ENCODE assay signal across 7 mouse cellular contexts in genomic region chr10:111506101-111506925, GRCm38 (mm10). TPM values are rescaled to one million over a fixed set of nuclear protein-coding genes. Genes with fewer than 3 reads are reported as not detected.
DNase-seq lines count a peak whose midpoint lies in the region; ATAC-seq lines count a peak whose summit lies in the region.

Gene Phlda1 (plus strand): TSS chr10:111506286.

- H3K27me3 ChIP-seq in embryonic facial prominence, embryonic 10.5 days (replicated peaks; ENCODE audit: low read depth, poor library complexity, severe bottlenecking), result no peaks in the 10 kb centered on the region
- no peaks in the 10 kb centered on the region for H3K27me3 ChIP-seq in limb, embryonic 10.5 days (ENCODE audit: low read depth, poor library complexity, severe bottlenecking)
- peaks cover 22% of the 10 kb centered on the region; the same call in 1 of the 2 replicates for H3K27me3 ChIP-seq in midbrain, embryonic 13.5 days

- ATAC-seq in granulocyte monocyte progenitor cell, adult 5-6 weeks (replicated peaks; ENCODE audit: poor library complexity, severe bottlenecking), result peak; percentile 69
- ATAC-seq in midbrain, embryonic 13.5 days, result peak; percentile 90

- H3K4me2 ChIP-seq in midbrain, embryonic 13.5 days (replicated peaks), result peak within 1 kb of the TSS; percentile 71

- peak within 1 kb of the TSS; percentile 89 for H3K4me3 ChIP-seq in embryonic facial prominence, embryonic 10.5 days
- peak within 1 kb of the TSS; percentile 94 for H3K4me3 ChIP-seq in limb, embryonic 10.5 days
- H3K4me3 ChIP-seq in midbrain, embryonic 13.5 days (replicated peaks), result peak within 1 kb of the TSS; percentile 67

- peak within 1 kb of the TSS; percentile 88 for H3K9ac ChIP-seq in midbrain, embryonic 13.5 days (replicated peaks)

- no peaks in the 10 kb centered on the region for H3K36me3 ChIP-seq in embryonic facial prominence, embryonic 10.5 days (replicated peaks)
- H3K36me3 ChIP-seq in limb, embryonic 10.5 days, result no peaks in the 10 kb centered on the region
- no peaks in the 10 kb centered on the region for H3K36me3 ChIP-seq in midbrain, embryonic 13.5 days

- WGBS in embryonic facial prominence, embryonic 10.5 days, result under 1% methylated on average over 94 of the region's 94 CpGs
- WGBS in limb, embryonic 10.5 days, result under 1% methylated on average over 94 of the region's 94 CpGs
- 1% methylated on average over 87 of the region's 94 CpGs for WGBS in midbrain, embryonic 13.5 days

- peaks cover 58% of the 10 kb centered on the region for H3K4me1 ChIP-seq in embryonic facial prominence, embryonic 10.5 days
- H3K4me1 ChIP-seq in limb, embryonic 10.5 days, result peaks cover 62% of the 10 kb centered on the region
- H3K4me1 ChIP-seq in midbrain, embryonic 13.5 days (replicated peaks), result peaks cover 23% of the 10 kb centered on the region

- DNase-seq in adrenal gland, postnatal 10 days, result peak; percentile 98
- peak; percentile 96 for DNase-seq in embryonic facial prominence, embryonic 10.5 days (ENCODE audit: low spot score)
- DNase-seq in kidney, adult 11 months, result peak; percentile 92
- DNase-seq in limb, embryonic 10.5 days (ENCODE audit: low spot score), result peak; percentile 97
- peak; percentile 77 for DNase-seq in spleen, adult 12 weeks (ENCODE audit: low spot score)

- H3K27ac ChIP-seq in embryonic facial prominence, embryonic 10.5 days (replicated peaks), result peak within 1 kb of the TSS; percentile 96
- peak within 1 kb of the TSS; percentile 97 for H3K27ac ChIP-seq in limb, embryonic 10.5 days
- H3K27ac ChIP-seq in midbrain, embryonic 13.5 days, result peak within 1 kb of the TSS; percentile 88

- H3K9me3 ChIP-seq in embryonic facial prominence, embryonic 10.5 days, result no peaks in the 10 kb centered on the region
- no peaks in the 10 kb centered on the region for H3K9me3 ChIP-seq in limb, embryonic 10.5 days (replicated peaks)
- no peaks in the 10 kb centered on the region for H3K9me3 ChIP-seq in midbrain, embryonic 13.5 days

RNA-seq across cellular contexts. Expression of gene Phlda1, which starts in this region (rescaled TPM):
- 10 to 100 TPM; 36.3 to 40.2 TPM for total RNA-seq in adrenal gland, postnatal 10 days (2021)
- 34.0 and 38.4 TPM in 2 replicates for polyA plus RNA-seq in embryonic facial prominence, embryonic 10.5 days (2016; fragmentation: Nextera tagmentation; extraction: Ambion mirVana)
- 0.26 and 1.9 TPM in 2 replicates for total RNA-seq in granulocyte monocyte progenitor cell, adult 5-6 weeks (2014; fragmentation: Nextera tagmentation)
- 1.1 and 1.2 TPM in 2 replicates for total RNA-seq in granulocyte monocyte progenitor cell, adult 5-6 weeks (2017)
- polyA plus RNA-seq in limb, embryonic 10.5 days (2016; fragmentation: Nextera tagmentation; extraction: Ambion mirVana), result 19.8 and 20.1 TPM in 2 replicates
- 31.3 and 32.4 TPM in 2 replicates for polyA plus RNA-seq in midbrain, embryonic 13.5 days (2015; fragmentation: Nextera tagmentation; extraction: Ambion mirVana)

Comparison
In these comparisons a context has a peak if more than half of its experiments do, and no peak if none do; other contexts are left out.
1. Peak in every context shown above with its lines: DNase-seq, ATAC-seq, H3K4me3 ChIP-seq and H3K27ac ChIP-seq.
2. RNA of gene Phlda1 (total RNA-seq): 36.3 to 40.2 TPM in adrenal gland, postnatal 10 days; 0.26 to 1.9 TPM in granulocyte monocyte progenitor cell, adult 5-6 weeks; every median in the first group is over 10 times any median in the second.